Mouse (Mus musculus) bone marrow macrophage, adult 2 months (primary cell): ENCODE data around the gene Dtx2.

Source experiments
- CTCF ChIP-seq: IDR thresholded peaks from 2 replicates; pipeline ENCODE4 v1.5.1; 2012; ENCODE audit warnings: low read depth, mild to moderate bottlenecking, low read length, moderate library complexity
- POLR2A ChIP-seq: IDR thresholded peaks from 2 replicates; pipeline ENCODE4 v1.6.1; 2012; ENCODE audit warnings: mild to moderate bottlenecking, low read depth, low read length, borderline replicate concordance

GRCm38 (mm10) chr5:136075076-136075475, 80.5 kb downstream of the Dtx2 start:
- TF ChIP-seq CTCF (no peak), POLR2A (no peak)
